In genomic region chr6:117906590-117907271, GRCm38 (mm10) we compare ENCODE assay signal across 8 mouse cellular contexts. TPM values are rescaled to one million over a fixed set of nuclear protein-coding genes. Genes with fewer than 3 reads are reported as not detected.
A peak's percentile ranks its signal among the peaks of the same experiment; 100 is the strongest.
DNase-seq lines count a peak whose midpoint lies in the region; ATAC-seq and TF ChIP-seq lines count a peak whose summit lies in the region.

No protein-coding gene starts in this region.

- peak; percentile 95 for DNase-seq in ES-E14 (ENCODE audit: low read depth, low spot score)
- peak; percentile 98 for DNase-seq in cerebellum, adult 11-12 months
- DNase-seq in heart, postnatal 36 days, result peak; percentile 94 to 96
- DNase-seq in layer of hippocampus, adult 2 months (ENCODE audit: low spot score in 2 of 2), result peak; percentile 96 to 98
- DNase-seq in lung, embryonic 14.5 days, result peak; percentile 98
- DNase-seq in thymus, adult 2 months, result peak; percentile 95

- intact Hi-C loops in heart, postnatal 36 days (cut with DNase I), result loop anchor here (1.0 kb wide), 1 partner anchor 27 kb away; no protein-coding TSS in a partner anchor

- ATAC-seq in forebrain, embryonic 15.5 days (replicated peaks), result peak; percentile 99
- ATAC-seq in lung, embryonic 14.5 days (ENCODE audit: insufficient read depth), result peak; percentile 96

- peak overlapping the region; percentile 96 for H3K27ac ChIP-seq in ES-E14 (ENCODE audit: insufficient read depth, low read depth, low read length, poor library complexity, severe bottlenecking)
- peak overlapping the region; percentile 95 for H3K27ac ChIP-seq in forebrain, embryonic 15.5 days (replicated peaks)
- H3K27ac ChIP-seq in layer of hippocampus, adult 2 months, result peak overlapping the region; percentile 94
- peak overlapping the region; percentile 98 for H3K27ac ChIP-seq in lung, embryonic 14.5 days (ENCODE audit: low read depth)
- H3K27ac ChIP-seq in olfactory bulb, adult 2 months (ENCODE audit: insufficient read depth, low read depth, low read length), result peak overlapping the region; percentile 4; the same call in 1 of the 2 replicates
- H3K27ac ChIP-seq in thymus, adult 2 months (ENCODE audit: control insufficient read depth, insufficient read depth, low read length), result peak overlapping the region; percentile 70

- H3K4me3 ChIP-seq in ES-E14 (ENCODE audit: insufficient read depth in 1 of 2, low read depth in 1 of 2, low read length in 2 of 2, poor library complexity in 1 of 2, severe bottlenecking in 1 of 2), result peak overlapping the region; percentile 89 to 91
- H3K4me3 ChIP-seq in forebrain, embryonic 15.5 days, result peak overlapping the region; percentile 97
- H3K4me3 ChIP-seq in layer of hippocampus, adult 2 months, result peak overlapping the region; percentile 89
- peak overlapping the region; percentile 100 for H3K4me3 ChIP-seq in lung, embryonic 14.5 days (ENCODE audit: low read depth, low read length)
- H3K4me3 ChIP-seq in olfactory bulb, adult 2 months (ENCODE audit: insufficient read depth, low read depth, low read length), result peak overlapping the region; percentile 89
- H3K4me3 ChIP-seq in thymus, adult 2 months (ENCODE audit: control insufficient read depth, insufficient read depth, low read length), result peak overlapping the region; percentile 83

- H3K4me2 ChIP-seq in forebrain, embryonic 15.5 days (replicated peaks), result peak overlapping the region; percentile 88
- peak overlapping the region; percentile 84 for H3K4me2 ChIP-seq in lung, embryonic 14.5 days

- WGBS in forebrain, embryonic 15.5 days, result under 1% methylated on average over 62 of the region's 68 CpGs
- WGBS in lung, embryonic 14.5 days, result under 1% methylated on average over 68 of the region's 68 CpGs
- WGBS in olfactory bulb, adult 2 months, result under 1% methylated on average over 66 of the region's 68 CpGs
- WGBS in thymus, adult 2 months, result 0% methylated on average over 68 of the region's 68 CpGs

- H3K9ac ChIP-seq in ES-E14 (ENCODE audit: insufficient read depth, low read depth, low read length, poor library complexity, severe bottlenecking), result peak overlapping the region; percentile 95
- H3K9ac ChIP-seq in forebrain, embryonic 15.5 days (replicated peaks), result peak overlapping the region; percentile 87
- peak overlapping the region; percentile 99 for H3K9ac ChIP-seq in lung, embryonic 14.5 days

- no peaks in the 10 kb centered on the region for H3K9me3 ChIP-seq in ES-E14 (ENCODE audit: control insufficient read depth, insufficient read depth, low read depth, low read length)
- no peaks in the 10 kb centered on the region for H3K9me3 ChIP-seq in forebrain, embryonic 15.5 days
- H3K9me3 ChIP-seq in lung, embryonic 14.5 days (ENCODE audit: low read depth, low read length), result no peaks in the 10 kb centered on the region

- peaks cover 6 to 7% of the 10 kb centered on the region in 2 experiments; a peak in 3 of 4 replicates for H3K4me1 ChIP-seq in ES-E14 (ENCODE audit: control insufficient read depth in 2 of 2, insufficient read depth in 2 of 2, low read length in 2 of 2, poor library complexity in 1 of 2)
- peaks cover 30% of the 10 kb centered on the region for H3K4me1 ChIP-seq in forebrain, embryonic 15.5 days
- peaks cover 8% of the 10 kb centered on the region; the same call in 1 of the 2 replicates for H3K4me1 ChIP-seq in lung, embryonic 14.5 days (ENCODE audit: insufficient read depth)
- peaks cover 10% of the 10 kb centered on the region for H3K4me1 ChIP-seq in olfactory bulb, adult 2 months (ENCODE audit: control insufficient read depth, insufficient read depth, low read length)
- H3K4me1 ChIP-seq in thymus, adult 2 months (replicated peaks; ENCODE audit: control insufficient read depth, insufficient read depth, low read length), result peaks cover 18% of the 10 kb centered on the region

- TF ChIP-seq CTCF in layer of hippocampus, adult 2 months (conservative IDR thresholded peaks at IDR 0.05), result no peak; the same call in 1 of the 2 replicates
- no peak for TF ChIP-seq CTCF in lung, embryonic 14.5 days (IDR thresholded peaks at IDR 0.05; ENCODE audit: low read depth)
- TF ChIP-seq CTCF in olfactory bulb, adult 2 months (IDR thresholded peaks at IDR 0.05; ENCODE audit: insufficient read depth, low read depth, low read length), result no peak
- TF ChIP-seq CTCF in thymus, adult 2 months (IDR thresholded peaks at IDR 0.05; ENCODE audit: borderline replicate concordance, control insufficient read depth, extremely low read depth, insufficient read depth, low read length, poor library complexity), result peak; percentile 66; the same call in 1 of the 2 replicates

- peaks cover 1% of the 10 kb centered on the region; the same call in 1 of the 2 replicates for H3K36me3 ChIP-seq in ES-E14 (ENCODE audit: control insufficient read depth, insufficient read depth, low read length, poor library complexity, severe bottlenecking)
- no peaks in the 10 kb centered on the region for H3K36me3 ChIP-seq in forebrain, embryonic 15.5 days
- H3K36me3 ChIP-seq in lung, embryonic 14.5 days (ENCODE audit: insufficient read depth), result no peaks in the 10 kb centered on the region
- H3K36me3 ChIP-seq in thymus, adult 2 months (ENCODE audit: control insufficient read depth, insufficient read depth, low read length), result no peaks in the 10 kb centered on the region

- in situ Hi-C loops in ES-E14 (cut with MboI; ENCODE audit: low sequenced_read_pairs in 2 of 2, unreplicated experiment in 2 of 2), result no loop called here

- peak; percentile 73; the same call in 1 of the 2 replicates for TF ChIP-seq POLR2A in olfactory bulb, adult 2 months (IDR thresholded peaks at IDR 0.05; ENCODE audit: insufficient read depth, low read depth, low read length)
- peak; percentile 91 for TF ChIP-seq POLR2A in thymus, adult 2 months (IDR thresholded peaks at IDR 0.05; ENCODE audit: control insufficient read depth, extremely low read depth, insufficient read depth, low read length, poor library complexity)

- no peaks in the 10 kb centered on the region for H3K27me3 ChIP-seq in forebrain, embryonic 15.5 days
- no peaks in the 10 kb centered on the region for H3K27me3 ChIP-seq in lung, embryonic 14.5 days (ENCODE audit: insufficient read depth, low read length)
- H3K27me3 ChIP-seq in thymus, adult 2 months (ENCODE audit: control insufficient read depth, insufficient read depth, low read length), result no peaks in the 10 kb centered on the region

TF ChIP-seq in ES-E14, 5 proteins besides CTCF, POLR2A, EP300 and RAD21:
- TF ChIP-seq MAFK (IDR thresholded peaks at IDR 0.05; ENCODE audit: insufficient read depth, low read depth, low read length) (no peak), HCFC1 (IDR thresholded peaks at IDR 0.05; ENCODE audit: borderline replicate concordance, insufficient read depth, low read length) (0 out of 2 replicates have a peak, but pooled peaks have one; percentile 53)
TF ChIP-seq in ES-E14: peak in this region for 1.

RNA-seq across cellular contexts. Expression of gene Hnrnpf, which starts 6.6 kb away (rescaled TPM):
- 450 and 669 TPM in 2 replicates for total RNA-seq in ES-E14 (2012; rRNA removed)
- 376 and 385 TPM in 2 replicates for polyA plus RNA-seq in forebrain, embryonic 15.5 days (2015; fragmentation: Nextera tagmentation; extraction: Ambion mirVana)
- total RNA-seq in heart, postnatal 36 days (2021), result 100 to 1,000 TPM; 190 to 198 TPM
- total RNA-seq in layer of hippocampus, adult 2 months (2021), result 100 to 1,000 TPM; 123 TPM
- 803 and 809 TPM in 2 replicates for polyA plus RNA-seq in lung, embryonic 14.5 days (2014; fragmentation: Nextera tagmentation; extraction: Ambion mirVana)
- polyA plus RNA-seq in olfactory bulb, adult 2 months (2012; ENCODE audit: insufficient read depth, insufficient read length, low replicate concordance, missing spikeins), result 271 and 502 TPM in 2 replicates
- 316 and 376 TPM in 2 replicates for polyA plus RNA-seq in thymus, adult 2 months (2012; rRNA removed)

RNA-seq across cellular contexts. Expression of gene Fxyd4, which starts 30.8 kb away (rescaled TPM):
- total RNA-seq in ES-E14 (2012; rRNA removed), result 0.98 and 1.2 TPM in 2 replicates
- polyA plus RNA-seq in forebrain, embryonic 15.5 days (2015; fragmentation: Nextera tagmentation; extraction: Ambion mirVana), result 2.0 and 4.0 TPM in 2 replicates
- total RNA-seq in heart, postnatal 36 days (2021), result not detected
- total RNA-seq in layer of hippocampus, adult 2 months (2021), result not detected
- 3.6 and 3.9 TPM in 2 replicates for polyA plus RNA-seq in lung, embryonic 14.5 days (2014; fragmentation: Nextera tagmentation; extraction: Ambion mirVana)
- not detected in 2 replicates for polyA plus RNA-seq in olfactory bulb, adult 2 months (2012; ENCODE audit: insufficient read depth, insufficient read length, low replicate concordance, missing spikeins)
- 0.37 and 0.77 TPM in 2 replicates for polyA plus RNA-seq in thymus, adult 2 months (2012; rRNA removed)

RNA-seq across cellular contexts. Expression of gene Zfp239, which starts 44.8 kb away (rescaled TPM):
- total RNA-seq in ES-E14 (2012; rRNA removed), result 9.1 and 10.2 TPM in 2 replicates
- 14.3 and 16.2 TPM in 2 replicates for polyA plus RNA-seq in forebrain, embryonic 15.5 days (2015; fragmentation: Nextera tagmentation; extraction: Ambion mirVana)
- under 1 TPM; 0.19 to 0.24 TPM for total RNA-seq in heart, postnatal 36 days (2021)
- 10 to 100 TPM; 35.9 to 38.4 TPM for total RNA-seq in layer of hippocampus, adult 2 months (2021)
- polyA plus RNA-seq in lung, embryonic 14.5 days (2014; fragmentation: Nextera tagmentation; extraction: Ambion mirVana), result 9.3 and 12.3 TPM in 2 replicates
- polyA plus RNA-seq in olfactory bulb, adult 2 months (2012; ENCODE audit: insufficient read depth, insufficient read length, low replicate concordance, missing spikeins), result not detected in 2 replicates
- 2.0 and 2.9 TPM in 2 replicates for polyA plus RNA-seq in thymus, adult 2 months (2012; rRNA removed)

Comparison
In these comparisons a context has a peak if more than half of its experiments do, and no peak if none do; other contexts are left out.
1. Peak in every context shown above with its lines: DNase-seq, ATAC-seq, H3K4me3 ChIP-seq and H3K27ac ChIP-seq.
2. H3K27ac ChIP-seq: peak in every context shown above with its lines; median percentile 98 in lung, embryonic 14.5 days; 96 in ES-E14; 95 in forebrain, embryonic 15.5 days; 94 in layer of hippocampus, adult 2 months; 70 in thymus, adult 2 months; 4 in olfactory bulb, adult 2 months.